In genomic region chr17:11679716-11680115, GRCm38 (mm10) we compare ENCODE assay signal across 16 mouse cellular contexts.
DNase-seq lines count a peak whose midpoint lies in the region.
"Had no signal": no experiment of that assay in that cellular context is flagged by ENCODE, and none has a peak within 500 bp of the region (broad histone marks: within the 10 kb centered on the region; RNA-seq: fewer than 3 reads in every experiment).

No protein-coding gene starts in this region.

- intact Hi-C loops in left cerebral cortex, postnatal 25 days (cut with DNase I) = loop anchor here (2.0 to 5.0 kb wide), 2 partner anchors 61 to 168 kb away; no protein-coding TSS in a partner anchor
- intact Hi-C loops in left cerebral cortex, postnatal 4 days (cut with DNase I) = no loop called here

- peak; percentile 12 to 23 for DNase-seq in layer of hippocampus, adult 18-20 months (ENCODE audit: low spot score in 2 of 2)
- no peak for DNase-seq in layer of hippocampus, postnatal 25 days (ENCODE audit: extremely low spot score in 1 of 2, low spot score in 1 of 2)
- DNase-seq in left cerebral cortex, postnatal 25 days (ENCODE audit: low spot score in 2 of 2) = peak; percentile 17 to 69
- no peak for DNase-seq in left cerebral cortex, postnatal 4 days
- DNase-seq in frontal cortex, postnatal 36 days (ENCODE audit: low spot score in 2 of 2) = peak; percentile 35 to 54
- peak; percentile 40 for DNase-seq in right cerebral cortex, postnatal 25 days
- no peak for DNase-seq in natural killer cell, adult 2 months (ENCODE audit: low spot score in 2 of 2)
- DNase-seq: adrenal gland, postnatal 14 days; cerebellum, adult 11-12 months; cerebellum, adult 9-11 months; gastrocnemius, adult 2 months; heart, adult 2 months; heart, postnatal 10 days; spleen, adult 18-20 months; thymus, adult 2 months; thymus, postnatal 36 days had no signal

Comparison
In these comparisons a context has a peak if more than half of its experiments do, and no peak if none do; other contexts are left out.
1. DNase-seq: peak in layer of hippocampus, adult 18-20 months (2 of 2), left cerebral cortex, postnatal 25 days (2 of 2), frontal cortex, postnatal 36 days (2 of 2) and right cerebral cortex, postnatal 25 days (single experiment); none in layer of hippocampus, postnatal 25 days (0 of 2), left cerebral cortex, postnatal 4 days (single experiment) and natural killer cell, adult 2 months (0 of 2).